Mouse (Mus musculus) bone marrow macrophage, adult 2 months (primary cell): Measurements from ENCODE around the gene Ybey.

Experiments
- CTCF ChIP-seq: IDR thresholded peaks from 2 replicates; pipeline ENCODE4 v1.5.1; 2012; ENCODE audit warnings: low read depth, mild to moderate bottlenecking, low read length, moderate library complexity
- POLR2A ChIP-seq: IDR thresholded peaks from 2 replicates; pipeline ENCODE4 v1.6.1; 2012; ENCODE audit warnings: mild to moderate bottlenecking, low read depth, low read length, borderline replicate concordance

DNA sequence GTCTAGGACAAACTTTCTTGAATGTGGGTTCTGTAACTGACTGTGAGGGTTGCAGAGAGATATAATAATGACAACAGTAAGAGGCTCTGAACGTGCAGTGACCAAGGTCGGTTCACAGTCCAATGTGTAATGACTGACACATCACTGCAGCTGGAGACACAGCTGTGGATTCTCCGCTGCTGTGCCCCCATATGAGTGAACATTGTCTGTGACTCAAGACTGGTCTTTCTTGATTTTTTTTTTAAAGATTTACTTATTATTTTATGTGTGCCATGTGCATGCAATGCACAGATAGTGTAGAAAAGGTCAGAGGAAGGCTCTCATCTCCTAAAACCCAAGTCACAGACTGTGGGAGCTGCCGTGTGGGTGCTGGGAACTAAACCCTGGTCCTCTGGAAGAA is 28.6 kb upstream of the Ybey start:
- TF ChIP-seq CTCF (no peak), POLR2A (no peak)
